Mouse (Mus musculus): ENCODE data around the gene Cnn1.

Gene Cnn1

DNA sequence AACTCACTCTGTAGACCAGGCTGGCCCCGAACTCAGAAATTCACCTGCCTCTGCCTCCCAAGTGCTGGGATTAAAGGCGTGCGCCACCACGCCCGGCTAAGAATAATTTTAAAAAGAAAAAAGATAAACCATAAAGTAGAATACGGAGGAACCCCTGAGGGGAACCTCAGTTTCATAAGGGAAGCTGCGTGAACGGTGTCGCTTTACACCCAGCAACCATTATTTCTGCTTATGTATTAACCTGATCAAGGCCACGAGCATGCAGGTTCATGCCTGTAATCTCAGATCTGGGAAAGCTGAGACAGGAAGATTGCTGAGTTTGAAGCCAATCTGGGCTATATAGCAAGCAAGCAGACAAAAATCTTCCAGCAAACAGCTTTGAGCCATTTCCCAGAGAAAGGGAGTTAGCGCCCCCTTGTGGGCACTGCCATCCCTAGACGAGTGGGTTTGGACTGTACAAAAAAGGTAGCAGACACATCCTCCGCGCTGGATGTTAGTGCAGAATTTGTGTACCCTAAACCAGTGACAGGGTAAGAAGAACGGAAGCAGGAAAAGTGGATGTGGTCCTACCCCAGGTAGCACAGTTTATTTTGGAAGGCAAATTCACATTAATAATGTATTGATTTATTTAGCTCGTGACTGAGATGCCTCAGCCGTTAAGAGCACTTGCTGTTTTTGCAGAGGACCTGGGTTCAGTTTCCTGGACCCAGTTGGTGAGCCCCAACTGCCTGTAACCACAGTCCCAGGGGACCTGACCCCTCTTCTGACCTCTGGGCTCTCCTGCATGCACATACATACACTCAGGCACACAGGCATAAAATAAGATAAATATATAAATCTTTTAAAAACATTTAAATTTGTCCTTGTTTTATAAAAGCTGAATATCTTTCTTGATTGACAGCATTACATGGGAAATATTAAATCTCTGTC, 44.4 kb downstream of the Cnn1 start:
- in situ Hi-C loops (cut with MboI; ENCODE audit: low pct_unique_long_range_greater_than_20kb in 1 of 2, low sequenced_read_pairs in 2 of 2, unreplicated experiment in 1 of 2) = loop anchor here in 1 of 2 experiments (25.0 kb wide), 1 partner anchor 156 kb away; the partner anchor contains the start of gene Rgl3

DNA sequence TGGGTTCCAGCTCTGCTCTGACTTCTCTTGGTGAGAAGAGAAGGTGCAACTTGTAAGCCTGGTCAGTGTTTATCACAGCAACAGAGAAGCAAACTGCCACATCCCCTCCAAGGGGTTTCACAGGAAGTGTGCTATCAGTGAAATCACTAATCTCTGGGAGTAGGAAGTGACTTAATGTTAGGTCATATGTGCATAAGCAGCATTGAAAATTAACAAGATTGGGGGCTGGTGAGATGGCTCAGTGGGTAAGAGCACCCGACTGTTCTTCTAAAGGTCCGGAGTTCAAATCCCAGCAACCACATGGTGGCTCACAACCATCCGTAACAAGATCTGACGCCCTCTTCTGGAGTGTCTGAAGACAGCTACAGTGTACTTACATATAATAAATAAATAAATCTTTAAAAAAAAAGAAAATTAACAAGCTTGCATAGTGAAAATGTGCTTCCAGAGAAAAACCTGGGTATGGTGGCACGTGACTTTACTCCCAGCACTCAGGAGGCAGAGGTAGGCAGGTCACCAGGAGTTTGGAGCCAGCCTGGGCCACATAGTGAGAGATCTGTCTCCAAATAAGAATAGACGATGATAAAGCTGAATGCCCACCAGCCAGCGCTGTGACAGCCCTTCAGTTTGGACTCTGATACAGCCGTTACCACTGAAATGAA, 45.4 kb downstream of the Cnn1 start:
- in situ Hi-C loops (cut with MboI; ENCODE audit: low pct_unique_long_range_greater_than_20kb in 1 of 2, low sequenced_read_pairs in 2 of 2, unreplicated experiment in 1 of 2) = loop anchor here in 1 of 2 experiments (25.0 kb wide), 1 partner anchor 157 kb away; the partner anchor contains the start of gene Rgl3

DNA sequence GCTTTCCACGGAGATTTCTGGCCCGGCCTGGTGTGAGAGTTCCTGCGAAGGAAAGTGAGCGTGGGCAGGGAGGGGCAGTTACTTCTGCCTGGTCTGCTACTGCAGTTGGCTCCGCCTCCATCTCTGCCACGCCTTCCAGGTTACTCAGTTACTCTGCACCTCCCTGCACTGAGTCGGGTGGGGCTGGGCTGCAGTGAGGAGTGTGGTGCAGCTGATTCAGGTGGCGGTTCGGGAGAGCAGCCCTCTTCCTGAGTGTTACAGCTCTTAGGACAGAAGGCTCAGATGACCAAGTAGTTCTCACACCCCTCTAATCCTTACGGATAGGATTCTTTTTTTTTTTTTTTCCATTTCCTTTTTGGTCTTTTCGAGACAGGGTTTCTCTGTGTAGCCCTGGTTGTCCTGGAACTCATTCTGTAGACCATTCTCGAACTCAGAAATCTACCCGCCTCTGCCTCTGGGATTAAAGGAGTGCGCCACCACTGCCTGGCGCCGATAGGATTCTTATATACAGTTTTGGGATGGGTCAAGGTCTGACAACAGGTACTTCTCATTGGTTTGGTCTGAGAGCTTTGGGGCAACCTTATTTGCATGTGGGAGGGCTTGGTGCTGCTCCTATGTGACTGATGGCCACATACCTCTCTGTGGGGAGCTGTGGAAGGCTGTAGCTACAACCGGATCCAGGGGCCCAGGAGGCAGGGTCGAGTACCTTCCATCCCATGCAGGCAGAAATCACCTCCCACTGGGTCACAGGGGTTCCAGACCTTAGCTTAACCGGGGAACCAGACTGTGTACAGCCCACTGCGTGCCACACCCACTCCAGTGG, 50.6 kb downstream of the Cnn1 start:
- in situ Hi-C loops (cut with MboI; ENCODE audit: low pct_unique_long_range_greater_than_20kb in 1 of 2, low sequenced_read_pairs in 2 of 2, unreplicated experiment in 1 of 2) = loop anchor here (10.0 to 25.0 kb wide), 2 partner anchors 162 to 245 kb away; partner anchors contain the start of gene Rgl3 (in 1 of the 2)

DNA sequence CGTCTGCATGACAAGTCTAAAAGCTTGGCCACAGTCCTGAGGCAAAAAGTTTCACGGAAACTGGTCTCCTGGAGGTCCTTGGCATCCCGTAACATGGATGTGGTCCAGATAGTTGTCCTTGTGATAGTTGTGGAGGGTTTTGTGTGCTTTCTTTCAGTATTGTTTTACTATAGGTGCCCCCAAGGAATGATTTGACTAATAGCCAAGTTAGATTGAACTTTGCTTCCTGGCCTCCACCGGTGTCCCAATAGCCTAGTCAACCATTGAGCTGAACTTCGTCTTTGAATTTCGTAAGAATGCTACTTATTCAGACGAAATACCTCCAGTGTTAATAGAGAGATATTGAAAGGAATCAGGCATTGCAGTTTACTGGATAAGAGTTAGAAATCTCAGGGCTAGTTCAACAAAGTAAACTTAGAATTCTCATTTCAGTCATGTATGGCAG, 51.3 kb downstream of the Cnn1 start:
- in situ Hi-C loops (cut with MboI; ENCODE audit: low pct_unique_long_range_greater_than_20kb in 1 of 2, low sequenced_read_pairs in 2 of 2, unreplicated experiment in 1 of 2) = loop anchor here in 1 of 2 experiments (10.0 kb wide), 1 partner anchor 245 kb away; no protein-coding TSS in a partner anchor

DNA sequence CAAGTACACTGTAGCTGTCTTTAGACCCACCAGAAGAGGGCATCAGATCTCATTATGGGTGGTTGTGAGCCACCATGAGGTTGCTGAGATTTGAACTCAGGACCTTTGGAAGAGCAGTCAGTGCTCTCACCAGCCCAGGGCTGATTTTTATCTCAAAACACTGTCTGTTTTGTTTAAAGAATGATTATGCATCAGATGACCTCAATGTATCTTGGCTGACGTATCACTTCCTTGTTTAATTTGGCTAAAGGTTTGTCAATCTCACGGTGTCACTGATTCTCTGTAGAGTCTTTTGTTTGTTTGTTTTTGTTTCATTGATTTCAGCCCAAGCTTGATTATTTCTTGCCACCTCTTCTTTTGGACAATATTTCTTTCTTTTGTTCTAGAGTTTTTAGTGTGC, 51.9 kb downstream of the Cnn1 start:
- in situ Hi-C loops (cut with MboI; ENCODE audit: low pct_unique_long_range_greater_than_20kb in 1 of 2, low sequenced_read_pairs in 2 of 2, unreplicated experiment in 1 of 2) = loop anchor here in 1 of 2 experiments (10.0 kb wide), 1 partner anchor 244 kb away; no protein-coding TSS in a partner anchor

DNA sequence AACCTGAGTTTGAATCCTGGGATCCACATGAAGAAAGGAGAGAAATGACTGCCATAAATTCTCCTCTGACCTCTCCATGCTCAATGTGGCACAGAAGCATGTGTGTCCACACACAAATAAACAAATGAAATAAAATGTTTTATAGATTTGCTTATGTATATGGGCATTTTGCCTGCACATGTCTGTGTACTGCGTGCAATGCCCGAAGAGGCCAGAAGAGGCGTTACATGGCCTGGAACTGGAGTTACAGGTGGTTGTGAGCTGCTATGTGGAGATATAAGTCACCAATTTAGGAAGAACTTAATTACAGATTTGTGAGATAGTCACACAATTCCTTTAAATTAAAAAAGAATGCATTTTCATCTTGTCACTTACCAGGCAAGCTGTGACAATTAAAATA, 54.8 kb downstream of the Cnn1 start:
- in situ Hi-C loops (cut with MboI; ENCODE audit: low pct_unique_long_range_greater_than_20kb in 1 of 2, low sequenced_read_pairs in 2 of 2, unreplicated experiment in 1 of 2) = loop anchor here in 1 of 2 experiments (10.0 kb wide), 1 partner anchor 241 kb away; no protein-coding TSS in a partner anchor

DNA sequence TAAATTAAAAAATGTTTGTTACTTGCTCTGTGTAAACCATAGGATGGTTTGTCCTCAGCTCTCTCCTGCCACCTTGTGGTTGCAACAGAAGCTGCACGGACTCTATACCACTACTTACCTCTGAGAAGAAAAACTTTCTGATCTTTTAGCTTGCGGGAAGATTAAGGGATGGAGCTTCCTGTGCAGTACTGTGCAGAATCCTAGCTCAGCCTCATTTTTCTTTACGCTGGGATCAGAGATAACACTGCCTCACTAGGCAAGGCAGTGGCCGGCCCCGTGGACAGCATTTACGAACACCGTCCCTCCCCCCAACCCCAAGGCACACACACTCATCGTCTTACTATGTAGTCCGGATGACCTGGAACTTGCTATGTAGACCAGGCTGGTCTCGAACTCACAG, 56.6 kb downstream of the Cnn1 start:
- in situ Hi-C loops (cut with MboI; ENCODE audit: low pct_unique_long_range_greater_than_20kb in 1 of 2, low sequenced_read_pairs in 2 of 2, unreplicated experiment in 1 of 2) = loop anchor here in 1 of 2 experiments (10.0 kb wide), 1 partner anchor 239 kb away; no protein-coding TSS in a partner anchor

DNA sequence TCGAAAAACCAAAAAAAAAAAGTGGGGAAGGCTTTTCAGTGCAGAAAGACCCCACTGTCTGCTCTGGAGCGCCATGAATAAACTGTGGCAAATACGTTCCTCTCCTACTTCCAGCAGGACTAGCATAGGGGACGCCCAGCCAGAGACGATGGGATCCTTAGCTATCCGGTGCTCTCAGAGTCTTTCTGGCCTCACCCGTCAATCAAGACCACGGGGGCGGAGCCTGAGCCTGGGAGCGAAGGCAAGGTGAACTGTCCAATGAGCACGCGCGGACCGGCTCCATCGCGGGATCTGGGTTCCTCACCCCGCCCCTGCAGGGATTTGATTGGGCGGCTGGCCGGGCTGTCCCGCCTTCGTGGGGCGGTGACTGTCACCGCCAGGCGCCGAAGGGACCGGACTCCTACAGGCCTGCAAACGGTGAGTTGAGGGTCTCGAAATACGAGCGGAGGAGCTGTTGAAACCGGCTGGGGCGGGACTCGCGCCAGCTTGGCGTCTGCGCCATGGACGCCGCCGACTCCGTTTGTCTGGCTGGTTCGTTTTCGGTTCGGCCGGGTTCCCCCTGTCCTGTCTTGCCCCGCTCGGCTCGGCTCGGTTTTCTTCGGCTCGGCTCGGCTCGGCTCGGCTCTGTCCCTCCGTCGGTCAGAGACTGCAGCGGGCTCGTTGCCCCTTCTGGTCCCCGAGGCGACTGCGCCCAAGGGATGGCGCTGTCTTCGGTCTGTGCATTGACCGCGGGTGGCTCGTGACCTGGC, 57.7 kb downstream of the Cnn1 start, which contains the start of gene Pigyl:
Gene Pigyl, plus strand, starts transcription at position 350 of the 749 bp plus-strand sequence.
- in situ Hi-C loops (cut with MboI; ENCODE audit: low pct_unique_long_range_greater_than_20kb in 1 of 2, low sequenced_read_pairs in 2 of 2, unreplicated experiment in 1 of 2) = loop anchor here in 1 of 2 experiments (10.0 kb wide), 1 partner anchor 238 kb away; no protein-coding TSS in a partner anchor

DNA sequence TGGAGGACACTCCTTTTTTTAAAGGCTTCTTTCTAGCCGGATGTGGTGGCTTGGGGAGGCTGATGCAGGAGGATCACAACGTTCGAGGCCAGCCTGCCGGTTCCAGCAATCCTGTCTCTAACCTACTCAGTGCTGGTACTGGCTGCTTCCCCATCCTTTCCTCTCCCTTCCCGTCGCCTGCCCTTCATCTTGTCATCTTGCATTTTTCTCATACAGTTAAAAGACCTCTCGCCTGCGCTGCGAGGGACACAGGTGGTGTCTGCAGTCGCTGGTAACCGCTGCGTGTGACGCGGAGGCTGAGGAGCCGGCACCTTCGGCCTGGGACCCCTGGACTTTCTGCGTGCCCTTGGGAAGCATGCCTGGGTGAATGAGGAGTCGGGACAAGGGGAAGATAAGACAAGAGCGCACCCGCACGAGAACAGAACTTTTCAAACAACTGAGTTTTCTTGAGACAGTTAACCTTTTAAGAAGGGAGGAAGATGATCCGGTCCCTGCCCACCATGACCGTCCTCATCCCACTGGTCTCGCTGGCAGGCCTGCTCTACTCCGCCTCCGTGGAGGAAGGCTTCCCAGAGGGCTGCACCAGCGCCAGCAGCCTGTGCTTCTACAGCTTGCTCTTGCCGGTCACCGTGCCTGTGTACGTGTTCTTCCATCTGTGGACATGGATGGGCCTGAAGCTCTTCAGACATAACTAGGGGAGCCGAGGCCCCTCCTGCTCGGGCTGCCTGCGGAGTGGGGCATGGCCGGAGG, 58.7 kb downstream of the Cnn1 start:
- in situ Hi-C loops (cut with MboI; ENCODE audit: low pct_unique_long_range_greater_than_20kb in 1 of 2, low sequenced_read_pairs in 2 of 2, unreplicated experiment in 1 of 2) = loop anchor here in 1 of 2 experiments (10.0 kb wide), 1 partner anchor 237 kb away; no protein-coding TSS in a partner anchor

Measured in mouse embryonic stem cell (cell line).